Mouse (Mus musculus) cerebellum, adult 9-11 months (tissue): ENCODE results near the gene Tmem240.
"Not testable (repeated sequence)": the region's sequence is repeated elsewhere in the genome, so short reads cannot be mapped to it uniquely, and the experiment has no call there.

Experiments used
- DNase-seq: peaks from one replicate; pipeline ENCODE4 v3.0.0; 2022

Tmem240 gene

GRCm38 (mm10) chr4:155773335-155774078 lies 38.9 kb downstream of the Tmem240 start:
- peak; percentile 46 for DNase-seq

- DNase-seq, result peak; percentile 90
Observed at GRCm38 (mm10) chr4:155774280-155774754, 39.7 kb downstream of the Tmem240 start, which contains the start of gene Vwa1. Vwa1 (minus strand) TSS chr4:155774698.

GRCm38 (mm10) chr4:155774971-155775740 lies 40.6 kb downstream of the Tmem240 start:
- peak; percentile 82 for DNase-seq

GRCm38 (mm10) chr4:155775855-155776254 lies 41.3 kb downstream of the Tmem240 start:
- DNase-seq, result peak; percentile 82

- peak; percentile 43 for DNase-seq
Observed at GRCm38 (mm10) chr4:155776704-155777335, 42.2 kb downstream of the Tmem240 start.

GRCm38 (mm10) chr4:155777816-155778215 lies 43.2 kb downstream of the Tmem240 start:
- DNase-seq, result peak; percentile 45

- DNase-seq, result no peak
Observed at GRCm38 (mm10) chr4:155779498-155779897, 44.9 kb downstream of the Tmem240 start.

- DNase-seq, result no peak
Observed at GRCm38 (mm10) chr4:155780895-155781294, 46.3 kb downstream of the Tmem240 start.

- DNase-seq, result no peak
Observed at GRCm38 (mm10) chr4:155783486-155784080, 49.0 kb downstream of the Tmem240 start.

- peak; percentile 87 for DNase-seq
Observed at GRCm38 (mm10) chr4:155784081-155784701, 49.6 kb downstream of the Tmem240 start.

GRCm38 (mm10) chr4:155785246-155785645 lies 50.6 kb downstream of the Tmem240 start:
- DNase-seq, result no peak

- DNase-seq, result no peak
Observed at GRCm38 (mm10) chr4:155785819-155786218, 51.2 kb downstream of the Tmem240 start, which contains the start of gene Tmem88b. Tmem88b (minus strand) TSS chr4:155785874.

- no peak for DNase-seq
Observed at GRCm38 (mm10) chr4:155788300-155788699, 53.7 kb downstream of the Tmem240 start.

- not testable (repeated sequence) for DNase-seq
Observed at GRCm38 (mm10) chr4:155788833-155789232, 54.2 kb downstream of the Tmem240 start.

GRCm38 (mm10) chr4:155790021-155790489 lies 55.5 kb downstream of the Tmem240 start, which contains the start of gene Ankrd65:
Ankrd65 (plus strand) TSS chr4:155790439.
- DNase-seq, result no peak
